Mouse (Mus musculus) embryonic facial prominence, embryonic 12.5 days (tissue): ENCODE measurements around the gene Fndc8. TPM values are rescaled to one million over a fixed set of nuclear protein-coding genes. Genes with fewer than 3 reads are reported as not detected.

Source experiments
- ATAC-seq: fragments of 200-750 bp; cut with Nextera tagmentation; 2 replicates; pipeline ENCODE4 v1.8.0; 2017; ENCODE audit not compliant: insufficient number of reproducible peaks, insufficient read depth, low FRiP score, low TSS enrichment
- H3K27ac ChIP-seq: fragments of 300-500 bp; sonication (generic); 2 replicates; pipeline ENCODE4 v1.5.1; 2016; ENCODE audit warnings: mild to moderate bottlenecking
- H3K27me3 ChIP-seq: fragments of 300-500 bp; sonication (generic); 2 replicates; pipeline ENCODE4 v1.6.1; 2016; ENCODE audit warnings: mild to moderate bottlenecking, moderate library complexity
- H3K36me3 ChIP-seq: fragments of 300-500 bp; sonication (generic); 2 replicates; pipeline ENCODE4 v1.6.1; 2016; ENCODE audit warnings: mild to moderate bottlenecking
- H3K4me1 ChIP-seq: fragments of 300-500 bp; sonication (generic); 2 replicates; pipeline ENCODE4 v1.6.1; 2016
- H3K4me2 ChIP-seq: fragments of 300-500 bp; sonication (generic); replicated peaks from 2 replicates; pipeline ENCODE4 v1.6.1; 2016; ENCODE audit warnings: mild to moderate bottlenecking, moderate library complexity
- H3K4me3 ChIP-seq: fragments of 300-500 bp; sonication (generic); 2 replicates; pipeline ENCODE4 v1.5.1; 2016; ENCODE audit warnings: mild to moderate bottlenecking
- H3K9ac ChIP-seq: fragments of 300-500 bp; sonication (generic); 2 replicates; pipeline ENCODE4 v1.6.1; 2016; ENCODE audit warnings: mild to moderate bottlenecking, moderate library complexity
- H3K9me3 ChIP-seq: fragments of 300-500 bp; sonication (generic); 2 replicates; pipeline ENCODE4 v1.6.1; 2016; ENCODE audit warnings: mild to moderate bottlenecking, moderate library complexity
- WGBS: fragments of 180-500 bp; shearing (Covaris S2); methylation state at CpG from one replicate; pipeline ENCODE4 v1.1.7; 2016; 5-methylcytosine and 5-hydroxymethylcytosine counted together
- polyA plus RNA-seq: library from polyadenylated mRNA; unstranded; fragments of >200 nt; fragmentation: Nextera tagmentation; extraction: Ambion mirVana; gene quantifications from 2 replicates; pipeline ENCODE4 v1.2.1, GENCODE M21; 2016

The Fndc8 gene
- polyA plus RNA-seq, 1 experiment from 2014 or later: 0.19 TPM

DNA sequence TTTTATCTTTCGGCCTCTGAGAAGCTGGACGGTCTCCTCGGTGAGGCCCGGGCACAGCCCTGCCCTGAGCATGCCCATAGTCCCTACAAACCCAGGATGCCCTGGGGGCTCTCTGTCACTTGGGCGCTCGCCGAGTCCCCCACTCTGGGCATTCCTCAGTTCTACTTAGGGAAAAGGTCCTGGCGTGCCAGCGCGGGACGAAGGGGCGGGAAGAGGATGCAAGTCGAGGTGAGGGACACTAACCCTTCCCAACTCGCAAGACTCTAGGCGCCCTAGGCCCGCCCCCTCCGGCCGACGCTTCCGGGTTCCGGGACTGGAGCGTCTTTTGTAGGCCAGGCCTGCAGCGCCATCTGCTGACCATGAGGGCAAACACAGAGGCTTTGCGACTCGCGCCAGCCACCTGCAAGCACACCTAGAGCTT is 1.6 kb upstream of the Fndc8 start, which contains the start of gene Rad51d:
Gene Rad51d, minus strand, starts transcription at position 273 of the 421 bp plus-strand sequence.
- H3K27me3 ChIP-seq: no peaks in the 10 kb centered on the region
- no peak within 1 kb of the TSS for H3K27ac ChIP-seq

GRCm38 (mm10) chr11:82897478-82897877 is 5.6 kb downstream of the Fndc8 start:
- H3K4me1 ChIP-seq: no peaks in the 10 kb centered on the region
- peaks cover 38% of the 10 kb centered on the region for H3K36me3 ChIP-seq
- H3K4me3 ChIP-seq: no peak overlapping the region
- no peaks in the 10 kb centered on the region for H3K9me3 ChIP-seq
- H3K27me3 ChIP-seq: no peaks in the 10 kb centered on the region
- WGBS: 87% methylated on average over 10 of the region's 10 CpGs
- H3K4me2 ChIP-seq: no peak overlapping the region
- no peak for ATAC-seq
- H3K27ac ChIP-seq: no peak overlapping the region
- no peak overlapping the region for H3K9ac ChIP-seq

More for the DNA sequence above, 1.6 kb upstream of the Fndc8 start, which contains the start of gene Rad51d:
- Histone ChIP-seq H3K9ac (peak within 1 kb of the TSS; percentile 60), H3K4me1 (peaks cover 17% of the 10 kb centered on the region), H3K36me3 (no peaks in the 10 kb centered on the region), H3K9me3 (no peaks in the 10 kb centered on the region), H3K4me2 (peak within 1 kb of the TSS; percentile 85), H3K4me3 (peak within 1 kb of the TSS; percentile 72)
- under 1% methylated on average over 26 of the region's 26 CpGs for WGBS
- ATAC-seq: peak; percentile 81

DNA sequence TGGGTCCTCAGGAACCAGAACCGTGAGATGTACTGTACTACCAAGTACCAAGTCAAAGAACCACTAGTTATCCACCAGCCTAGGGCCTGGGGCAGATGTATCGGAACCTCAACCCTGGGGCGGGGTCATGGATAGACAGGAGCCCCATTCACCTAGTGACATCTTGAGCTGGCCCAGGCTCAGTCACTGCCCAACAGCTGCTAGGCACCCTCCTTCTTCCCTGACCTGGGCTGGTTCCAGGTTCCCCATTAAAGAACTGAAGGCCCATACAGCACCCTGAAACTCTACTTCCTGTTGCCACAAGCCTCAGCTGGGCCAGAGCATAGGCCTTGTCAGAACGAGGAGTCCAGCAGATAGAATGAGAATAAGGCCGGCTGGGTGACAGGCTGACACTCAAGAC is 7.8 kb downstream of the Fndc8 start:
- no peak overlapping the region for H3K4me3 ChIP-seq
- H3K36me3 ChIP-seq: peaks cover 60% of the 10 kb centered on the region
- 89% methylated on average over 5 of the region's 5 CpGs for WGBS
- no peaks in the 10 kb centered on the region for H3K27me3 ChIP-seq
- H3K27ac ChIP-seq: no peak overlapping the region
- no peaks in the 10 kb centered on the region for H3K4me1 ChIP-seq
- H3K9me3 ChIP-seq: no peaks in the 10 kb centered on the region
- no peak for ATAC-seq
- no peak overlapping the region for H3K4me2 ChIP-seq
- H3K9ac ChIP-seq: no peak overlapping the region

DNA sequence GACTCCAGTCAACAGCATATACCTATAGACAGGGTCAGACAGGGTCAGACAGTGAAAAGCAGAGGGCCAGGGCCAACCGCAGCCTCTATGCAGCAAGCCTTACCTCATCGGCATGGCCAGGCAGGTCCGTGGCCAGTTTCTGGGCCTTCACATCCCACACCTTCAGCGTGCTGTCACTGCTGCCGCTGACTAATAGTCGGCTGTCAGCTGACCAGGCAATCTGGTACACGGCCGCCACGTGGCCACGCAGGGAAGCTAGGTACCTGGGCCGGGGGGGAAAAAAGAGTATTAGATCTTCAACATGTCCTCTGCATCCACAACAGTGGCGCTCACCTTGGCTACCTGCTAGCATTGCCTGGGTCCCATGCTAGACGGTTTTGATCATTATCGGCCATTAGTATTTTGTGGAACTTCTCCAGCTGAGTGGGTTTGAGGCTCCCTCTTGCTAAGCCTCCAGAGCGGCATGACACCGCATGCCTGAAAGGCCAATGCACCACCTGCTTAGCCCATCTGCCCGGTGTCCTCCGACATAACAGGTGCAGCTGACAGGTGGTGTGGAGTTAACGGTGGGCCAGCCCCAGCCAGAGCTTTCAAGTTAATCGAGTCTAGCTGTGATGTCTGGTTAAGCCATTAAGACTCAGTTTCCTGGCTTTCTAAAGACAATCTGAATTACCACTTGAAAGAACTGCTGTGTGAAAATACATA is 9.8 kb downstream of the Fndc8 start:
- no peak for ATAC-seq
- H3K9me3 ChIP-seq: no peaks in the 10 kb centered on the region
- no peaks in the 10 kb centered on the region for H3K4me1 ChIP-seq
- H3K4me3 ChIP-seq: no peak overlapping the region
- no peak overlapping the region for H3K4me2 ChIP-seq
- H3K36me3 ChIP-seq: peaks cover 80% of the 10 kb centered on the region
- no peak overlapping the region for H3K27ac ChIP-seq
- 95% methylated on average over 20 of the region's 20 CpGs for WGBS
- no peak overlapping the region for H3K9ac ChIP-seq
- no peaks in the 10 kb centered on the region for H3K27me3 ChIP-seq

DNA sequence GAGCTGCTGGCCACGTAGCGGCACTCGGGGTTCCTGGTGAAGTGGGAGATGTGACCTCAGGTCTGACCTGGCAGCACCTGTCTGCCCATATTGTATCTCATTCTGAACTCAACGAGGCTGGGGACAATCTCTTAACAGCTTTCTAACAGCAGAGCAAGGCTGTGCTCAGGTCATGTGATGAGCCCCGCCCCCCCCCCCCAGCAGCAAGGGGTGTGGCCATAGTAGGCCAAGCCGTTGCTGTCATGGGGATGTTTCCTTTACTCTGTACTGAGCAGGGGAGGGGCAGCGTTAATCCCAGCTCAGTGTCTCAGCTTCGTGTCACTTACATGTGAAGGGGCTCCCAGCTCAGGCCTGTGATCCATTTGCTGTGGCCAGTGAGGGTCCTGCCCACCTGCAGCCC is 13.0 kb downstream of the Fndc8 start:
- ATAC-seq: no peak
- H3K27me3 ChIP-seq: no peaks in the 10 kb centered on the region
- H3K4me3 ChIP-seq: no peak overlapping the region
- no peak overlapping the region for H3K4me2 ChIP-seq
- no peak overlapping the region for H3K27ac ChIP-seq
- H3K4me1 ChIP-seq: peaks cover 5% of the 10 kb centered on the region; the same call in 1 of the 2 replicates
- H3K36me3 ChIP-seq: peaks cover 68% of the 10 kb centered on the region
- 57% methylated on average over 8 of the region's 8 CpGs for WGBS
- no peak overlapping the region for H3K9ac ChIP-seq
- H3K9me3 ChIP-seq: no peaks in the 10 kb centered on the region

DNA sequence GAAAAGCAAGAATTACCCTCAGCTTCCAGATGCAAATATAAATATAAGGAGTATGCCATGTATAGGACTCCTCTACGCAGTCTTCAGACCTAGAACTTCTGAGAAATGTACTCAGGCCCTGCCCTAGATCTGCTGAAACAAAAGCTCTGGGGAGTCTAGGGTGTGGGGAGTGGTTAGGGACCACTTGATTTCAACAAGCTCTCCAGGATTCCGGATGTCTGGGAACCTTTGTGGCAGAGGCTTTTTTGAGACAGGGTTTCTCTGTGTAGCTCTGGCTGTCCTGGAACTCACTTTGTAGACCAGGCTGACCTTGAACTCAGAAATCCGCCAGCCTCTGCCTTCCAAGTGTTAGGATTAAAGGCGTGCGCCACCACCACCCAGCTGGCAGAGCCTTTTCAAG is 13.9 kb downstream of the Fndc8 start:
- WGBS: 84% methylated on average over 5 of the region's 5 CpGs
- Histone ChIP-seq H3K36me3 (peaks cover 59% of the 10 kb centered on the region), H3K9me3 (no peaks in the 10 kb centered on the region), H3K27ac (no peak overlapping the region), H3K27me3 (no peaks in the 10 kb centered on the region), H3K4me1 (peaks cover 5% of the 10 kb centered on the region; the same call in 1 of the 2 replicates), H3K9ac (no peak overlapping the region), H3K4me3 (no peak overlapping the region), H3K4me2 (no peak overlapping the region)
- ATAC-seq: no peak

GRCm38 (mm10) chr11:82907651-82908607 is 16.0 kb downstream of the Fndc8 start, which contains the start of gene Nle1:
Gene Nle1 (minus strand): TSS chr11:82908411.
- H3K4me2 ChIP-seq: peak within 1 kb of the TSS; percentile 86
- peak; percentile 62; the same call in 1 of the 2 replicates for ATAC-seq
- 2% methylated on average over 69 of the region's 73 CpGs for WGBS

DNA sequence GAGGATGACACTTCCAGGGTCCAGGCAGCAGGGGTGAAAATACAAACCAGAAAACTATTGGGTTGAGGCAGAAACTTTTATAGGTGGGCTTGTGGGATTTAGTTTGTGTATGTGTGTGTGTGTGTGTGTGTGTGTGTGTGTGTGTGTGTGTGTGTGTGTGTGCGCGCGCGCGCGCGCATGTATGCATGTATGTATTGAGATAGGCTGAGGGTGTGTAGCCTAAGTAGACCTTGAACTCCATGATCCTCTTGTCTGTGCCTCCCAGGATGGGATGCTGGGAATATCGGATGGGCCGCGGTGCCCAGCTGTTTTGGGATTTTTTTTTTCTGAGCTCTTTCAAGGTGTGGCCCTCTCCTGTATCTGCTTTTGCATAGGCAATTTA is 16.7 kb downstream of the Fndc8 start:
- Histone ChIP-seq H3K4me3 (peak overlapping the region; percentile 86), H3K9ac (no peak overlapping the region), H3K36me3 (peaks cover 32% of the 10 kb centered on the region), H3K27ac (no peak overlapping the region), H3K27me3 (0 out of 2 replicates have a peak, but pooled peaks cover 11% of the 10 kb centered on the region), H3K4me1 (peaks cover 5% of the 10 kb centered on the region; the same call in 1 of the 2 replicates), H3K4me2 (peak overlapping the region; percentile 86), H3K9me3 (no peaks in the 10 kb centered on the region)
- no peak for ATAC-seq
- WGBS: 50% methylated on average over 10 of the region's 10 CpGs

More at GRCm38 (mm10) chr11:82907651-82908607, 16.0 kb downstream of the Fndc8 start, which contains the start of gene Nle1:
- Histone ChIP-seq H3K9ac (peak within 1 kb of the TSS; percentile 77), H3K9me3 (no peaks in the 10 kb centered on the region), H3K4me3 (peak within 1 kb of the TSS; percentile 86), H3K4me1 (peaks cover 5% of the 10 kb centered on the region; the same call in 1 of the 2 replicates), H3K27me3 (0 out of 2 replicates have a peak, but pooled peaks cover 7% of the 10 kb centered on the region), H3K27ac (no peak within 1 kb of the TSS), H3K36me3 (peaks cover 38% of the 10 kb centered on the region)

DNA sequence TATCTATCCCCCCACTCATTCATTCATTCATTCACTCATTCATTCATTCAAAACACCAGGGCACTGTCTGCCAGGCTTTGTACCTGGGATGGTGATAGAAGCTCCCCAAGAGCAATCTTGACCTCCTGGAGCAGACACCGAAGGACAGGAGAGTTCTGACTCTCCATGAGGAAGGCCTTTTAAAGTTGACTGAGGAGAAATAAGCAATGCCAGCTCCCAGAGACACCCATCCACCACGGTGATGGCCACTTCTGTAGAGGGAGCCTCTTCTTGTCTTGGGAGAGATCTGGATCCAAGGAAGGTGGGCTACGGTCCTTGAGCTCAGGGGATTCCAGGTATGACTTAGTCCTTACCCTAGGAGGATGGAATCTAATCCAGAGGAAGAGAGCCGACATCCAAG is 18.3 kb downstream of the Fndc8 start, which contains the start of gene Unc45b:
Gene Unc45b, plus strand, starts transcription at position 301 of the 400 bp plus-strand sequence.
- Histone ChIP-seq H3K27me3 (peaks cover 11% of the 10 kb centered on the region; the same call in 1 of the 2 replicates), H3K4me2 (no peak within 1 kb of the TSS), H3K4me1 (peaks cover 5% of the 10 kb centered on the region; the same call in 1 of the 2 replicates), H3K4me3 (no peak within 1 kb of the TSS), H3K27ac (no peak within 1 kb of the TSS), H3K36me3 (peaks cover 15% of the 10 kb centered on the region), H3K9me3 (no peaks in the 10 kb centered on the region), H3K9ac (no peak within 1 kb of the TSS)
- WGBS: 84% methylated on average over 4 of the region's 4 CpGs
- ATAC-seq: no peak

DNA sequence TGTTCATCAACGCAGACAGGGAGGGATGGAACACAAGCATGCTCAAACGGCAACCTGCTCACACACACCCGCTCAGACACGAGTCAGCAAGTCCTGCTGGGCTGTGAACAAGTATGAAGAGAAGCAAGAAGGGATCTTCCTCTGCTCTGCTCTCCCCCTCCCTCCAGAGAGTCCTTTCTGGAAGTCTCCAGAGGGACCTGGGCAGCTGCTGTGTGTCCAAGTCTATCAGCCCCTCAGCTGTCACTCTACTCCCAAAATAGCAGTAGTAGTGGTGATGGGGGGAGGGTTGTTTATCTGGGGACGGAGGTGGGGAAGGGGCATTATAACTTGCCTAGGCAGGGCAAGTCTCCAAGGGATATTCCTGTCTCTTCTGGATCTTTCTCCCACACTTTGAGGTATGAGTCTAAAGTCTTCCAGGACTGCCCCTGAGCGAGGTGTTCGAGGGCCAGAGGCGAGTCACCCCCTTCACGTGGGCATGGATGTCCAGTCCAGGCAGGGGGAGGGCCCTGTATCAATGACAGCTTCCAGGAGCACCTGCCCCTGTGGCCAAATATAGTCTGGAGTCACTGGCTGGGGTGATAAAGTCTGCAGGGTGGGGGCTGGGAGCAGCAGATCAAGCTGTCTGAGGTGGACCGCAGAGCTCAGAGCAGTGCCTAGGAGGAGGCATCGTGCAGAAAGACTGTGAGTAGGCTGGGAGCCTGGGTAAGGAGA is 18.9 kb downstream of the Fndc8 start:
- Histone ChIP-seq H3K4me3 (no peak overlapping the region), H3K27me3 (peaks cover 11% of the 10 kb centered on the region; the same call in 1 of the 2 replicates), H3K36me3 (peaks cover 9% of the 10 kb centered on the region), H3K27ac (no peak overlapping the region), H3K4me1 (peaks cover 5% of the 10 kb centered on the region; the same call in 1 of the 2 replicates), H3K9me3 (no peaks in the 10 kb centered on the region), H3K4me2 (no peak overlapping the region), H3K9ac (no peak overlapping the region)
- 82% methylated on average over 11 of the region's 11 CpGs for WGBS
- ATAC-seq: no peak
